Mouse (Mus musculus) hindlimb bud, embryonic 11.5 days (tissue): Measurements from ENCODE around the gene Vmac.
A peak's percentile ranks its signal among the peaks of the same experiment; 100 is the strongest.

ENCODE experiments used
- DNase-seq: peaks from one replicate; pipeline ENCODE4 v3.0.0-alpha.2; 2012; ENCODE audit warnings: low read depth, low spot score; ENCODE audit errors: extremely low spot score

Gene Vmac

DNA sequence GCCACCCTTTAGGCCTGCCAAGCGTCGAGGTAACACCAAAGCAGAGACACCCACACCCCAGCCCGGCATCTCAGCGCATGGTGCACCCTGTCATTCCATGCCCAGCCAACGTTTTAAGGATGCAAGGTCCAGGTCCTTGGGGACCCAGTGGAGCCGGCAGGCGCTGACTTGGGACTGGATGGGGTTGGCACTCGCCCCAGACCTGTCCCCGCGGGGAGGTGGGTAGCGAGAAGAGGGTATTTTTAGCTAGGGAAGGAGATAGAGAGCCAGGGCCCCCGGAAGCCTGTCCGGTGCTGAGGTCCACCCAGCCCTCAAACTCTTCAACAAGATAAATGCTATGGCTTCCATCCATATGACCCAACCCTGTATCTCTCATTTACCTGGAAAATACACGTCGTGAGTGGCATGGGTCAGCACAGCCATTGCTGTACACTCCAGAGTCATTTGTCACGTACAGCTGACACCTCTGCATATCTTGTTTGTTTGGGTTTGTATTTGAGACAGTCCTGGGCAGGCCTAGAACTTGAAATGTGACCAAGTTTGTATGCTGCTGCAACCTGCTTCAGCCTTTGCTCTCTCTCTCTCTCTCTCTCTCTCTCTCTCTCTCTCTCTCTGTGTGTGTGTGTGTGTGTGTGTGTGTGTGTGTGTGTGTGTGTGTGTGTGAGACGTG lies 22.4 kb upstream of the Vmac start:
- DNase-seq, result no peak

DNA sequence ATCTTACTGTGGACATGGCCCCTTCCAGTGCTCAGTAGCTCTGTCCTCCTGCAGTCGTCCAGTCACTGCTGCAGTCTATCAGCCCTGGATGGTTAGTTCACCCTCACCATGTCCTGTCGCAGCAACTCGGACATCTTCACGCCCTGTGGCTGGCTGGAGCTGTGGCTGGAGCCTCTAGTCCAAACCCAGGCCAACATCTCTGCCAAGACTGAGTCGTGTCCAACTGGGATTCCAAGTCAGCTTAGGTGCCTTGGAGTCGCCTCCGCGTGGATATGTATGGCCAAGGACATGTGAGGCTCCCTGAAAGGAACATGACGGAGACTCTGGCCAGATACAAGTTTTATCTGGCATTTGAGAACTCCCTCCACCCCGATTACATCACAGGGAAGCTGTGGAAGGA lies 20.4 kb upstream of the Vmac start:
- DNase-seq, result no peak

DNA sequence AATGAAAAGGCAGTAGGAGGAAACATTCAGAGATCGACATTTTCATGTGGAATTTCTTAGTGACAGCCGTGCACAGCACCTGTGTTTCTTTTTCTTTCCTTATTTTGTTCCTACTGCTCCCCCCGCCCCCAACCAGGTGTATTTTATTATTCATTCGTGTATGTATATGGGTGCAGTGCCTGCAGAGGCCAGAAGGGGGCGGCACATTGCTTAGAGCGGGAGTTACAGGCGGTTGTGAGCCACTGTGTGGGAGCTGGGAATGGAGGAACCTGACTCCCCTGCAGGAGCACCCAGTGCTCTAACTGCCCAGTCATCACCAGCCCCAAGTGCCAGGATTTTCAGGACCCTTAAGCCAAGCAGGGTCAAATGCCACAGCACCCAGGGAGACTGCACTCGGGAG lies 18.7 kb upstream of the Vmac start:
- no peak for DNase-seq

DNA sequence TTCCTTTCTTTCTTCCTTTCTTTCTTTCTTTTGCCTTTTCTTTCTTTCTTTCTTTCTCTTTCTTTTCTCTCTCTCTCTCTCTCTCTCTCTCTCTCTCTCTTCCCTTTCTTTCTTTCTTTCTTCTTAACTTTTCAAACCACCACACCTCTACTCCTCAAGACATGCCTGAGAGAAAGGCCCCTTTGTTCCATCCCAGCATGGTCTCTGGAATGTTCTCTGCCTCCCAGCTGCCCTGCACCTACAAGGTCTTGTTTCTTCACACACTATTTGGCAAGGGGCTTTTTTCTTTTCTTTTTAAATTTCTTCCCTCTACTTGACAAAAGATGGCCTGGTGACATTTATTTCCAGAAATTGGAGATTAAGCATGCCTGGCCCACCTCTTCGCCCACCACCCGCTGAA lies 11.8 kb upstream of the Vmac start:
- DNase-seq, result no peak

DNA sequence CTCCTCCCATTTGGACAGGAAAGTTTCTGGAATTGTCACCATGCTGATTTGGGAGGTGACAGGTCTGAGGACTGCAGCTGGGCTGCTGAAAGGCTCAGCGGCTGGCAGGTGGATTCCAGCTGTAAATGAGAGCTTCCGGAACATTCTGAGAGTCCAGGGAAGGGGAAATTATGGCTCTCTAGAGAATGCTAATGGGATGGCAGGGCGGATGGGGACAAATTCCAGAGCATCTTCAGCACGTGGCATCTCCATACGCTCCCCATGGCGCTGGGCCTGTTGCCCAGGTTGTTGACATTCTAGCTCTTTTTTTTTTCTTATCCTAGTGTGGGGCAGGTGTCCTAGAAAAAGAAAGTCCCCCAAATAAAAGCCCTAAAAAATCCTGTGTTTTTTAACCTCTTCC lies 11.3 kb upstream of the Vmac start:
- no peak for DNase-seq

DNA sequence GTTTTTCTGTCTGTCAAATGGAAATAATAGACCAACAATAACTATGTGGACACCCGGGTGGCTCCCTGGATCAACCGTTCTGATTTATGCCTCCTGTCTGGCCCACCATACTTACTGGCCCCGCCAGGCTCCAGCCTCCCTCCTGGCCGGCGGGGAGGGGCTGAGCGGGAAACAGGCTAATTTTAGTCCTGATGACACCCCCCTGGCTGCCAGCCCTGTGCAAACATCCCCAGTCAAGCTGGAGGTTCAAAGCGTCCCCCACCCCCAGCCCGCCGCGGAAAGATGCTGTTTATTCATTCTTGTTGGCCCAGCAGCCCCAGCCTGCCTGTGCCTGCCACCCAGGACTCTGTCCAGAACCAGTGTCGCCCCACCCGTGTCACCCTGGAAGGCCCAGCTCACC lies 10.3 kb upstream of the Vmac start:
- no peak for DNase-seq

DNA sequence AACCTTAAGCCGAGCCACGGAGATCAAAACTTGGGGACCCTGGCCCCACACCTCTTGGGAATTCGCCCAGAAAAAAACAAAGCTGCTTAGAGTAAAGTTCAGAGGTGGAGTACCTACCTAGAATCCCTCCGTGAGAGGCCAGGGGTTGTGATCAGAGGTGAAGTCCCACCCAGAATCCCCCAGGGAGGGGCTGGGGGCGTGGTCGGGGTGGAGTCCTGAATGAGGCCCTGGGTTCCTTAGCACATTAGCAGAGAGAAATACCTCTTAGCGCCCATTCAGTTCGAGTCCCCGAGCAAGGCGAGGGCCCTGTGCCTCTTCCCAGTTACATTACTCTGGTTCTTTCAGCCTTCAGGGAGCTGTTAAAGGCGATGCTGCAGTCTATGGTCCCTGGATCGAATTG lies 9.8 kb upstream of the Vmac start:
- no peak for DNase-seq

DNA sequence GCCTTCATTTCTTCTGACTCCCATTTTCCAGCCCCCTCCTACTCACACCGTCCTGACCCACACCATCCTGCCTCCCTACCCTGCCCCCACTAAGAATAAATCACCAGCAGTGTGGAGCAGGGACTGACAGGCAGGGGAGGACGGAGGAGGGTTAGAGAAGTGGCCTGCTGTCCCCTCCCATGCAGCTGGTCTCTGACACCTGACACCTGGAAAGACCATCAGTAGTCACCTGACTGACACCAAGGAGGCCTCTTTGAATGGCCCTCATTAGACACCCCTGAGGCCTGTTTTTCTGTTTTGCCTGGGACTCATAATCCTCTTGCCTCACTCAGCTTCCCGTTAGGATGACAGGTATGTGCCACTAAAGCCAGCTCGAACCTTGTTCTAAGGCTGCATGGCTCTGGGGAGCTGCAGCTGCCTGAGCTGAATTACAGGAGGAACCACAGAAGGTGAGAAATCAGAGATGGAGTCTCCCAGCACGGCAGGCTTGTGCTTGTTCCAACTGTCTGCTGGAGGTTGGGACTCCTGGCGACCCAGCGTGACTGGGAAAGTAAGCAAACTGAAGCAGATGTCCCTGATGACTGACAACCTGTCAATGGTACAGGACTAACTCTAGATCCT lies 9.3 kb upstream of the Vmac start:
- no peak for DNase-seq

DNA sequence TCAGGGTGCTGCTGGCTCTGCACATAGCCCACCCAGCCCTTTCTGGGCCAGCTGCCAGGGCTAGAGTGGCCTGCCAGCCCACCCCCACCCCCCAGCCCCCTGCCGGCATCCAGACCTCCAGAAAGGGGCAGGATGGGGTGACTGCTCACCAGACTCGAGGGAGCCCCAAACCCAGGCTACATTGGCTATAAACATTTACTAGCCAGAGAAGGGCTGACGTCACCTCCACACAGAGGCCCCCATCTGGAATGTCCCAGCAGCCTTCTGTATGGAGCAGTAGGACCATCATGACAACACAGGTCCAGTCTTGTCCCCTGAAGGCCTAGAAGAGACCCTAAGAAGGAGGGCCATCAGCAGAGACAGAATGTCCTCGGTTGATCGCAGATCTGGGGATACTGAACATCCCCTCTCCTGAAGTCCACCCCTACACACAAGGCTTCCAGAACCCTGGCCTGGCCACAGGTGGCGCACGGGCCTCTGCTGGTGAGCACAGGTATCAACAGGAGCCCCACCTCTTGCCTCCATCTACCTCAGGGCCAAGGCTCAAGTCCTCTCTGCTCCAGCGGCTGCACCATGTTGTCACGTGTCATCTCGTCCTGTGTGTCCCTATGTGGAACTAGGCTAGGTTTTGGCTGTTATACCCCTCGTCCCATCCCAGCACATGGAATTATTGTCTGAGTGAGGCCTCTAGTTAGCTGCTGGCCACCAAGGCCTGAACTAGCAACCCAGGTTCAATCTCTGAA lies 5.8 kb upstream of the Vmac start:
- DNase-seq, result no peak

DNA sequence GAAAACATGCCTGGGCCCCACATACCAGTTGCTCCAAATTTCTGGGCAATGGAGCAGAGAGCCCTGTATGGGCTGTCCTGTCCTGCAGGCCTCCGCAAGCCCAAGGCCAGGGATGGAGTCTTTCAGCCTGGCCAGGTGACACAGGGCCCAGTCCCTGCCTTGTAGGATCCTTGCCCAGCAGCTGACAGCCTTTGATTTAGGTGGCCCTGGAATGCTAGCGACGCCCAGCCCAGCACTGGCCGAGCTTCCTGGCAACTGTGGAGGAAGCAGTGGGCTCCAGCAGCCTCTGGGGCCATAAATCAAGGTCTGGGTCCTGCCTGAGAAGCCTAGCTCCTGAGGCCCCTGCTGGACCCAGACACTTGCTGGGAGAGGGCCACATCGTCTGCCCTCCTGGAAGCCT lies 4.6 kb upstream of the Vmac start:
- DNase-seq, result no peak

DNA sequence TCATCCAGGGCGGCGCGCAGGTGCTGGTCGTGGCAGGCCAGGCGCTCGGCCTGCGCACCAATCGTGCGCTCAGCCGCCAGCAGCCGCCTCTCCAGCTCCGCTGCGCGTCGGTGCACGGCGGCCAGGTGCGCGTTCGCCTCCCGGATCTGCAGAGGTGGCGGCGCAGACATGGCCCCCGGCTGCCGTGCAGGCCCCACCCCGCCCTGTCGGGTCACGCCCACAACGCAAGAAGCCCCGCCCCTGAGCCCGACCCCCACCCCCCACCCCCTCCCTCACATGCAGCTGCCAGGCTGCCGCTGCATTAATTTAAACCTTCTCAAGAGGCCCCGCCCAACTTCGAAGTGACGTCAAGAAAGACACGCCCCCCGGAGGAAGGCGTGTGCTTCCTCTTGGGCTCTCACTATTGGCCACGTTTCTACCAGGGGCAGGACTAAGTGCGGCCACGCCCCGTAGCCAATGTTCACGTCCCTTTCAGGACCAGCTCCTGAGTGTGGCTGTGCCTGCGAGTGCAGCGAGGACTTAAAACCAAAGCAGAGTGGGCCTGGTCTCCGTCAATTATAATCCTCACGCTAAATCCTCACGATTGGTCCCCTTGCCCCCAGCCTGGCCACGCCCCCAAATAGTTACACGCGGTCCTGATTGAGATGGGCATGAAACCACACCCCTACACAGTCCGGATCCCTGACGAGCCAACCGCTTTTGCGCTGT lies 1.0 kb downstream of the Vmac start:
- DNase-seq, result peak; percentile 95

DNA sequence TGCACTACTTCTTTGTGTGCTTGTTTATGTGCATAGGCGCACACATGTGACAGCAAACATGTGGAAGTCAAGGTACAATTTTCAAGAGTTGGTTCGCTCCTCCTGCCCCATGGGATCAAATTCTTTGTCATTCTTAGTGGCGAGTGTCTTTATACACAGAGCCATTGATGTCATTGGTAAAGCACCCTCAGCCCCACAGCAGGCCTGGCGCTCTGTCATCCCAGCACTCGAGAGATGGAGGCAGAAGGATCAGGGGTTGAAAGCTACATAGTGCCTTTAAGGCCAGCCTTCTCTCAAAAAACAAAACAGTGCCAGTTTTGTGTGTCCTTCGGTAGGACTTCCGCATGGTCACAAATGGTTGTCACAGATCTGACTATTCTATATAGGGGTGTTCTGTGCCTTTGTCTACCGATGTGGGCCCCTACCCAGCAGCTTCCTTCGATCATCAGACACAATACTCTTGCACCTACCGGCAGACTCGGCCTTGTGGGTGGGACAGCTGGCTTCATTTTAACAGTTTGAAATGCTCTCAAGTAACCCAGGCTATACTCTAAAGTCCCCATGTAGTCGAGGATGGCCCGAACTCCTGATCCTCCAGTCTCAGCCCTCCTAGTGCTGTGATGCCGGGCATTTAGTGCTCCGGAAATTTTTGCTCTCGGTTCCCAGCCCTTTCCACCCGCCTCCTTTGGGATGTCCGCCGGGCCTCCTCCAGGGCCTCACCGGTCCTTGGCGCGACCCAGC lies 1.7 kb downstream of the Vmac start:
- no peak for DNase-seq

DNA sequence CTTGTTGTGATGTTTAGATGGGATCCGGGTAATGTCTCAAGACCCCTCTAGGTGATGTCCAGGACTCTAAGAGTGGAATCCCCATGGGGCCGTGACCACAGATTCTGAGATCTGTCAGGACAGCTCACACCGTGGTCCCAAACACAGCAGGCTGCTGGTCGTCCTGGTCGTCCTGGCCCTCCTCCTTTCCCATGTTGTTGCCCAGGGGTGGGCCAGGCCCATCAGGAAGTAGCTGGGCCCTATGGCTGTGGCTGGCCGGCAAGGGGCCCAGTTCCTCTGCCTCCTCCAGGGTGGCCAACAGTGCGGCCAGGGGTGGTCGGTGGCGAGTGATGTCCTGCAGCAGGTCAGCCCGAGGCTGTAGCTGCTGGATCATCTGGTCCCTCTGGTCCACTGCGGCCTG lies 2.5 kb downstream of the Vmac start:
- DNase-seq, result no peak

DNA sequence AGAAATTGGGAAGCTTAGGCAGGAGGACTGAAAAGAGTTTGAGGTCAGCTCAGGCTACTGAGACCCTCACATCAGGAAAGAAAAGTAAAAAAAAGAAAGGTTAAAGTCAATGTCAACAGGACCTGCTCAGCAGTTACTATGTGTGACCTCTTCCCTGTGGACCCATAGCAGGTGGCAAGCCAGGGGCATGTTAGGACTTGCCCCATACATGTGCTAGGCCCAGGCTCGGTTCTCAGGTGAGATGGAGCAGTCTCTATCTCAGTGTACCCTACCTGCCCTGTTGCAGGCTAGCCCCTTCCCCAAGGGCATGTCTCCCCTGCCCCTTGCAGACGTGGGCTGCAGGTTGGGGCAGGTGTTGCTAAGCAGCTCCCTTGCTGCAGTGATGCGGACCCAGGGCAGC lies 8.1 kb downstream of the Vmac start:
- no peak for DNase-seq

DNA sequence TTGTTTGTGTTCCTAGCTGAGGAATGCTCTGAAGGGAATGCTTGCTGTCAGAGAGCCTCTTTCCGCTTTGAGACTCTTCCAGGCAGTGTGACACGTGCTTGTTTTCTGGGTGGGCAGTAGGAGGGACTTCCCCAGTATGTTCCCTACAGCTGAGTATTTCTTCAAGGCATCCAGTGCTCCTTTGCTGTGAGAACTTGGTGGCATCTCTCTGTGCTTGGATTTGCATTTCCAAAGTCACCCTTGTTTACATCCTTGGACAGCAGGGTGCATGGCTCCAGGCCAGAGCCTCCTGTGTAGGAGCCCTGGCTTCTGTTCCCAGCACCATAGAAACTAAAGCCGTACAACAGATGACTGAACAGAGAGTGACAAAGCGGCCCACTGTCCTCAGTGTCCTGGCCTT lies 9.1 kb downstream of the Vmac start:
- DNase-seq, result no peak

DNA sequence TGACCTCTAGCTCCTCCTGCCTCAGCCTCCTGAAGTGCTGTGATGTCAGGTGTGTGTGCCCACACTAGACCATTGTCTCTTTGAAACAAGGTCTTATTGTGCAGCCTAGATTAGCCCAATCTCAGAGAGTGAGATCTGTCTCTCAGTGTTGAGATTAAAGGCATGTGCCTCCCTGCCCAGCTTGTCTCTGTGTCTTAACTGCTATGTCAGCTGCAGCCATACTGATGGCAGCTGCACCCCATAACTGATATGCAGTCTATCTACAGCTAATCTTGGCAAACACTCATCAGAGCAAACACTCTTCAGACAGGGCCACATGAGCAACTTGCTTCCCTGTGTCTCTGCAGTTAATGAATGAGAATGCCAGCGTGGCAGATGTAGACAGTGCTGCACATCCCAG lies 11.3 kb downstream of the Vmac start:
- DNase-seq, result no peak

DNA sequence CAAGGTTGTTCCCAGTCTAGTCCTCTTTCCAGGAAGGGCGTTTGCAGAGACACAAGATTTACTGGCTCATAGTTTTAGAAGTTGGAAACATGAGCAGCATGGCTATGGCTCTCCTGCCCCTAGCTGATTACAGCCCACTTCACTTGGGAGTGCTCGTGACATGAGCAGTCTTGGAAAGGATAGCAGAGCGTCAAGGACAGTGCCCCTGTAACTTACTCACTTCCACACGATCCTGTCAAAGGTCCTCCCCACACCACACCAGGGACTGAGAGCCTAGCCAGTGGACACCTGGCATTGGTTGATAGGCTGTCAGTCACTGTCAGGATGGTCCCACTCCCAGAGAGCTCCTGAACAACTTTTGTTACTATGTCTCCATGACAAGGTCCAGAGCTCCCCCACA lies 14.8 kb downstream of the Vmac start:
- DNase-seq, result no peak

DNA sequence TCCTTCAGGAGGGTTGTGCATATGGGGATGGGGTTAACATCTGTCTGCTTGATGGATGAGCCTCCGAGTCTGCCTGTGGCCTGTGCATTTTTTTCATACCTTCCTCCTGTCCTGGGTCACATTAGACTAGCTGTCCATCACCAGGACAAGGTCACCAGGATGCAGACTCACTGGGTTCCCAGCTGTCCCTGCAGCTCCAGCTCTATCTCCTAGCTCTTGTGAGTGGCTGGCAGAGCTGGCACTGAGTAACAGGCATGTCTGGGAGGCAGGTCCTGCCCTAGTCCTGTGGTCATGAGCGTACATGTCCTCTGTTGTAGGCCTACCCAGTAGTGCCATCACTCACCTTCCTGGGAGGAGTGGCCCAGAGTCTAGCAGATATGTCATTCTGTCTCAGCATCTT lies 17.4 kb downstream of the Vmac start:
- no peak for DNase-seq

DNA sequence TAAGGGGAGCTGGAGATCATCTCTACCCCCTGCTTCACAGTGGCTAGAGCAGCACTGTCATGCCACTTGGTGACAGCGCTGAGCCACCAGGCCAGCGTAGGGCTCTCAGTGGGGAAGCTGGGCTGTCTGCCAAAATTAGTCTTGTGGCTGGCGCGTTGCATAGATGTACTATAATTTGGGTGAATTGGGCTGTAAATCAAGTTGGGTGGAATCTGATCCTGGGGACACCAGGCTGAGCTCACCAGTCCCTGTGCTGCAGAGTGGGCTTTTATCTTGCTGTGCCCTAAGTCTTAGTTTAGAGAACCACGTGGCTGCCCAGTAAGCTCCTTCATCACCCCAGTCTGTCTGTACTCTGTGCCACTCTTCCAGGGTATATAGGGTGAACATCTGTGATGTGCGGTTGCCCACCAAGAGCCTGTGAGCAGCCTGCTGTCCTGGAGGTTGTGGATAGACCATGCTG lies 23.9 kb downstream of the Vmac start:
- no peak for DNase-seq

DNA sequence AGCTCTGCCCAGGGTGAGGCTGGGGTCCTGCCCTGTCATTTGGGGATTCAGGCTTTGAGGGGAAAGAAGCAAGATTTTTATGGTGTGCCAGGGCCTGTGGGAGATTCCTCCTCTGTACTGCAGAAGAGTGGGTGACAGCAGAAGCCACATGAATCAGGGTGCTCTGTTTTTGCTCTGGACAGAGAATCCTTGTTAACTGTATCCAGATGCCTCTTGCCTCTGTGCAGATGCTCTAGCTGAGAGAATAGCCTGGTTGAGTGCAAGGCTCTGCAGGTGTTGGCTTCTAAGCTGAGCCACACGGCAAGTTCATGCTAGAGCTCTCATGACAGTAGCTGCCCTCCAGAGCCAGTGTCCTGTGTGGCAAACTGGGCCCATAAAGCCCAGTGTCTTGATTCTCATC lies 24.4 kb downstream of the Vmac start:
- DNase-seq, result no peak

DNA sequence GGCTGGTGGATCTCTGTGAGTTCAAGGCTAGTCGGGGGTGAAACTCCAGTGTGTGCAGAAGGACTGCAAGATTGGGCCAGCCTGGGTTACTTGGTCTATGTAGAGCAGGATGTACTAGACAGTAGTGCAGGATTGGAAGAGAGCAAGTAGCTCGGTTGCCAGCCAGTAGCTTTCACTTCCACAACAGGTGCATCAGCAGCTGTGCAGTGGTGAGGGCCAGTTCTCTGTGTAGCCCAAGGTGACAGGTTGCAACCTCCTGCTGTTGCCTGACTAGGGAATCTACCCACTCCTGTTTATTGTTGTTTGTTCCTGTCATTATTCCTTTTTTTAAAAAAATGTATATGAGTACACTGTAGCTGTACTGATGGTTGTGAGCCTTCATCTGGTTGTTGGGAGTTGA lies 29.1 kb downstream of the Vmac start:
- DNase-seq, result no peak
